Mouse (Mus musculus): Measurements from ENCODE around the gene Zfp523. TPM values are rescaled to one million over a fixed set of nuclear protein-coding genes. Genes with fewer than 3 reads are reported as not detected.
"Not testable (repeated sequence)": the region's sequence is repeated elsewhere in the genome, so short reads cannot be mapped to it uniquely, and the experiment has no call there.

Zfp523 gene
- total RNA-seq, 2 experiments from 2014 or later = 11.8 to 13.5 TPM

DNA sequence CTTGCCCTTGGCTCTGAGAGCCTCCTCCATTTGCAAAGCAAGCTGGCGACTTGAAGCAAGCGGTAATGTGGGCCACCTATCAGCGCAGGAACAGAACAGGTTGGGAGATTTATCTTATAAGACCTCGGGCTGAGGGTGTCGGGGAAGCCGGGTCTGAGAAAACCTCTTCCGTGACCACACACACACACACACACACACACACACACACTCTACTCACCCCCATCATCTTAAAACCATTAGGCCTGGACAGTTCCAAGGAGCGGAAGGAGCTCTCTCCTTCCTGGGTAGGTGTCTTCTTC lies 31.3 kb downstream of the Zfp523 start:
- ATAC-seq (replicated peaks; ENCODE audit: poor library complexity) = peak; percentile 14

DNA sequence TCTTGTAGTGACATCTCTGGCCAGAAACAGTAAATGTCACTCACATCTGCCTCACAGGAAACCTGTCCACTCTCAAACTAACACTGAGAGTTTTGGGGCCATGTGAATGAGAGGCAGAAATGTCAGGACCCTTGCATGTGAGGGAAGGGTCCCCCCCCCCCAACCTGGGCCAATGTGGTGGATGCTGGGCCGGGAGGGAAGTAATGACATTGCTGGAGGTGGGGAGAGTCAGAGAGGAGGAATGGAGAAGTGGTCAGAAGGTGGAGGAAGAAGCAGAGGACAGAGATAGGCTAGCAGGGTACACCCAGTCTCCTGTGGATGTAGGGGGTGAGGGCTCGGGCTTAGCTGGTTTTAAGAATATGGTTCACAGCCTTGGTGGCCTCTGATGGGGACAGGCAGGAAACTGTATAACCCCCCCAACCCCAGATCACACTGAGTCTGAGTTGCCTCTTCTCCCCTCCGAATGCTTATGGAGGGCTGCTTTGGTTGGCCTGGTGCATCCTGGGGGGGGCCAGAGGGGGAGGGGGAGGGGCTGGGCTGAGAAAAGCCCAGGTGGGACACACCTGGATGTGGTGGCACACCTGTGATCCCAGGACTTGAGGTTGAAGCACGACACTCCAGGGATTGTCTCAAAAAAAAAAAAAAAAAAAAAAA lies 32.7 kb downstream of the Zfp523 start:
- peak; percentile 52 for ATAC-seq (replicated peaks; ENCODE audit: poor library complexity)

DNA sequence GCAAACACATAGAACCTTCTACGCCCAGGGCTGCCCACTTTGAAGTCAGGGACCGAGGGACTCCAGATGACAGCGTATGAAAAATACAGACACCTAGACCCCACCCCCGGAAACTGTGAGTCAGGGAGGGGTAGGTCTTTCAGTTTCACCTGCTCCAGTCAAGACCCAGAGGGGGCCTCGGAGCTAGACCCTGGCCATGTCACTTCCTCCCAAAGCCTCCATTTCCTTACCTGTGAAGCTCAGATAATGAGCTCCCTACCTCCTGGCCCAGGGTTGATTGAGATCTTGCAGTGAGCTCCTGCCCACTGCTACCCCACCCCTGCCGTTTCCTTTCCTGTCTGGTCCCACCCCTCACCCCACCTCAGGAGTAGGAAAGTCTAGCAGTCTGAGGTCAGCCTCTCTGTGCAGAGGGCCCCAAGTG lies 35.0 kb downstream of the Zfp523 start:
- ATAC-seq (replicated peaks; ENCODE audit: poor library complexity) = no peak

DNA sequence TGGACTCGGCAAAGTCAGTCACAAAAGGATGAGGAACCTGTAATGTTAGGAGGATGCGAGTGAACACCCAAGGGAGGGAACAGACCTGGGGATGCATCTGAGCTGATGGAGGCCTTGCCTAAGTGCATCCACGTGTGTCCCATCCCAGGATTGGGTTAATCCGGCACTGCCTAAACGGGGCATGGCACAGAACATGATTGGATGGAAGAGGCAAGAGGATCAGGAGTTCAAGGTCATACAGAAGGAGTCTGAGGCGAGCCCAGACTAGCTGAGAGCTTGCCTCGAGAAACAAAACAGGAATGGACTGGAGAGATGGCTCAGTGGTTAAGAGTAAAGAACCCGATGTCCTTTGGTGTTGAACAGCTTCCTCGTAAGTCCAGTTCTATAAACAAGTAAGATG lies 35.5 kb downstream of the Zfp523 start:
- no peak for ATAC-seq (replicated peaks; ENCODE audit: poor library complexity)

DNA sequence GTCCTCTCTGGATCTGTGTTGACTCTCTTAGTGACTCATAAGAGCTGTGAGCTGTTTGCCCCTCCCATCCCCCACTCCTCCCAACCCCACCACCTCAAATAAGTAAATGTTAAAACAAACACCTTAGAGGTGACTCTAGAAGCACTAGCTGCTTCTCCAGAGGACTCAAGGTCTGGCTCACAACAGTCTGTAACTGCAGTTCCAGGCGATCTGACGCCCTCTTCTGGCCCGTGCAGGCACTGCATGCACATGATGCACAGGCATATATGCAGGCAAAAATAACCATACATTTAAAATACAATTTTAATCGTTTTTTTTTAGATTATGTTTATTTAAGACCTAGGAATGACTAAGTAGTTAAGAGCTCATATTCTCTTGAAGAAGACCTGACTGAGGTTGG lies 36.3 kb downstream of the Zfp523 start:
- no peak for ATAC-seq (replicated peaks; ENCODE audit: poor library complexity)

DNA sequence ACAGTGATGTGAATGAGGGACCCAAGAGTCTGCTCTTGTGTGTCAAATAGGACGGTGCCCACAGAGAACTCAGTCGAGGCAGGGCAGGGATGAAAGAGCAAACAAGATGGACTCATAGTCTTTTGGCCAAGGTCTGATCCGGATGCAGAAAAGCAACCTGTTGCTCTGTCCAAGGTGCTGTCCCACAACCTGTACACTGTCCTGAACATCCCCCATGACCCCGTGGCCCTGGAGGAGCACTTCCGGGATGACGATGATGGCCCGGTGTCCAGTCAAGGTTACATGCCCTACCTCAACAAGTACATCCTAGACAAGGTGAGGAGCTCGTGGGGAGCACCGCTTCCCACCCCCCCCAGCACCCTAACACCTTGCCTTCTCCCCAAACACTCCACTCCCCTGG lies 39.9 kb downstream of the Zfp523 start:
- ATAC-seq (replicated peaks; ENCODE audit: poor library complexity) = no peak

DNA sequence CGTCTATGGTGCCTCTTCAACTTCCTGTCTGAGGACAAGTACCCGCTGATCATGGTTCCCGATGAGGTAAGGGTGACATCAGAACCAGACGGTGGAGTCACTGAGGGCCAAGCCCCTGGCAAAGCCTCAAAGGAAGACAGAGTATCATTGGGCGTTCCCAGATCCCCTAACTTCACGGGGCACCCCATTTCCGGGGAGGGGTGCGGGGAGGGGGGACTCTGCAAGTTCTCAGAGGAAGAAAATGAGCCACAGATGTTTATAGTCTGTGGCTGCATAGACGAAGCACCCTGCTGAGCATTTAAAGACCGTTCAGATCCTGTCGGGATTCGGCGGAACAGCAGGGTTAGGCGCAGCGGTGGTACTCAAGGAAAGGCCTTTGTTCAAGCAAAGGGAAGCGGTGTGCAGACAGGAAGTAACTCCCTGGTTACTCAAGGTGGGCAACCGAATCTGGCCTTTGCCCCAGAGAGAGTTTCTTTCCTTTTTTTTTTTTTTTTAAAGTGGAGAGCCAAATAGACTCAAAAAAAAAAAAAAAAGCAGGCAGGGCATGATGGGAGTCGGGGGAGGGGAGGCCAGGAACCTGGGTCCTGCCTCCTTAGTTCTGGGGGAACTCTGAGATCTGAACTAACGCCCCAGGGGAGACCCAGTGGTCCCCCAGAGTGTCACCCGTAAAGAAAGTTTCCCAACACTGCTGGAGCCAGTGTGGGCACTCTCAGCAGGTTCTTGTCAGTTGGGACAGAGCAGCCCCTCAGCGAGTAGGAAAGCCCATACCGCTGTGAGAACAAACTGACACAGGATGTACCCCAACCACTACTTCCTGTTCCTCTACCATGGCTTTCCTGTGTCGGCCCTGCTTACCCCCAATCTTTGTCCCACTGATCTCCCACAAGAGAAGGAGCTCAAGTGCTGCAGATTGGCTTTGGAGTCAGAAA lies 41.1 kb downstream of the Zfp523 start:
- ATAC-seq (replicated peaks; ENCODE audit: poor library complexity) = peak; percentile 70

DNA sequence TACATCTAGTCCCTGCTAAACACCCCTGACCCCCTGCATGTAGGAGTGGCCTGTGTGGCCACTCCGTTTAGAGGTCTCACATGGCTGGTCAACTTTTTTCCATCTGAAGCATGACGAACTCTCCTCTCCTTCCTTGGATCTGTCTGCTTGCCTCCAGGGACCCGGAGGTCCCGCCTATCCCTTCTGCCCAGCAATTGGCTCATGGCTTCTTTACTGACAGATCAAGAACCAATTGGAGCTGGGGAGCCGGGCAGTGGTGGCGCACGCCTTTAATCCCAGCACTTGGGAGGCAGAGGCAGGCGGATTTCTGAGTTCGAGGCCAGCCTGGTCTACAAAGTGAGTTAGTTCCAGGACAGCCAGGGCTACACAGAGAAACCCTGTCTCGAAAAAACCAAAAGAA lies 45.5 kb downstream of the Zfp523 start:
- not testable (repeated sequence) for ATAC-seq (replicated peaks; ENCODE audit: poor library complexity)

DNA sequence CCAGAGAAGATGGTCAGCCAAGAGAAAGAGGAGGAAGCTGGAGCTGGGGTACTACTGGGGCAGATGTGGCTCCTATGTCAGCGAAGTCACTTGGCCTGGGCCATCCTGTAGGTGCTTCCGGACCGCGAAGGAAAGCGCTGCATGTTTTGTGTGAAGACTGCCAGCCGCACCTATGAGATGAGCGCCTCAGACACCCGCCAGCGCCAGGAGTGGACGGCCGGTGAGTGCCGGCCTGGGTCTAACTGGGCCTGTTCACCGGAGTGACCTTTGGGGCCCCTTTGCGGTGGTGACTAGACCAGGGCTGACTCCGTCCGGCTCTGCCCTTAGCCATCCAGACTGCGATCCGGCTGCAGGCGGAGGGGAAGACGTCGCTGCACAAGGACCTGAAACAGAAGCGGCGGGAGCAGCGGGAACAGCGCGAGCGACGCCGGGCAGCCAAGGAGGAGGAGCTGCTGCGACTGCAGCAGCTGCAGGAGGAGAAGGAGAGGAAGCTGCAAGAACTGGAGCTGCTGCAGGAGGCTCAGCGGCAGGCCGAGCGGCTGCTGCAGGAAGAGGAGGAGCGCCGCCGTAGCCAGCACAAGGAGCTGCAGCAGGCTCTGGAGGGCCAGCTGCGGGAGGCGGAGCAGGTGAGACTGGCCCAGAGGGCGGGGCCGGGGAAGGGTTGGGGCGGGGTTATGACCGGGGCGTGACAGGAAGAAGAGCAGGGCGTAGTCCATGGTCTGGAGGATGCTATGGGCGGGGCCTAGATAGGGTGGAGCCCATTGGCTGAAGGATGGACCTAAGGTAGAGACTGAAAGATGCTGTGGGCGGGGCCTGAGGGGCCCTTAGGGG lies 46.8 kb downstream of the Zfp523 start:
- ATAC-seq (replicated peaks; ENCODE audit: poor library complexity) = peak; percentile 81

DNA sequence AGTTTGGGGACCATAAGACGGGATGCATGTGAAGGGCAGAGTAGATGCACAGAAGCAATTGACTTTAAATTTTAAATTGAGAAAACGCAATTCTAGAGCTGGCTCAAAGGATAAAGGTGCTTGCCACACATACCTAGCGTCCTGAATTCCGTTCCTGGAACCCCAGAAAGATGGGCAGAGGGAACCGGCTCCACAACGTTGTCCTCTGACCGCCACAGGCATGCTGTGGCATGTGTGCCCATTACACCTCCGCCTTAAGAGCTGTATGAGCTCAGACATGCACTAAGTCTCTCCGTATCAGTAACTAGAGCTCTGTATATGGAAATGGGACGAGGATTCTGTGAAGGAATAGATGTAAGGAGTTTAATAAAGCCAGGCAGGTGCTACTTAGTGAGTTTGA lies 47.7 kb downstream of the Zfp523 start:
- no peak for ATAC-seq (replicated peaks; ENCODE audit: poor library complexity)

DNA sequence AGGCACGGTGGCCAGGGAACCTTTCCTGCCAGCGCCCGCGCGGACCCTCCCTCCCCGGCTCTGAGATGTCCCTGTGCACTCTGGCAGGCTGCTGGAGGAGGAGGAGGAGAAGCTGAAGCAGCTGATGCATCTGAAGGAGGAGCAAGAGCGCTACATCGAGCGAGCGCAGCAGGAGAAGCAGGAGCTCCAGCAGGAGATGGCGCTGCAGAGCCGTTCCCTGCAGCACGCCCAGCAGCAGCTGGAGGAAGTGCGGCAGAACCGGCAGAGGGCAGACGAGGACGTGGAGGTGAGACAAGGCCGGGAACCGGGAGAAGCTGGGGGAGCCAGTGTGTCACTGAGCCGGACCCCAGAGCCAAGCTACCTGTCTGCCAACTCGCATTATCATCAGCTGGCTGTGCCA lies 49.1 kb downstream of the Zfp523 start:
- peak; percentile 83 for ATAC-seq (replicated peaks; ENCODE audit: poor library complexity)

DNA sequence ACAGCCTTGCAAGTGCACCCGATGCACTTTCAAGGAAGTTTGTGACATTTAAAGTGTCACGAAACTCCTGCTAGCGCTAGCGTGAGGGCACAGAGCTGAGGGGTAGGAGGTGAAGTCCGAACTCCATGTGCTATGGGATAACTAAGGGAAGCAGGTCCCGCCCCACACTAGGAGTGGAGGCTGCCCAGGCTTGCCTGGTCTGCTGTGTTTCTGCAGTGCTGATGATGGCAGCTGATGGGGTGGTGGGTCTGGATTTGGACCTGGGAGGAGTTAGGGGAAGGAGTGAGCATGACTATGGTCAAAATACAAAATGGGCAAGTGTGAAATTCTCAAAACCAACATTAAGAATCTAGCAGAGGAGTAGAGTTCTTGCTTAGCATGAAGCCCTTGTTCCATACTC lies 53.6 kb downstream of the Zfp523 start:
- ATAC-seq (replicated peaks; ENCODE audit: poor library complexity) = no peak

DNA sequence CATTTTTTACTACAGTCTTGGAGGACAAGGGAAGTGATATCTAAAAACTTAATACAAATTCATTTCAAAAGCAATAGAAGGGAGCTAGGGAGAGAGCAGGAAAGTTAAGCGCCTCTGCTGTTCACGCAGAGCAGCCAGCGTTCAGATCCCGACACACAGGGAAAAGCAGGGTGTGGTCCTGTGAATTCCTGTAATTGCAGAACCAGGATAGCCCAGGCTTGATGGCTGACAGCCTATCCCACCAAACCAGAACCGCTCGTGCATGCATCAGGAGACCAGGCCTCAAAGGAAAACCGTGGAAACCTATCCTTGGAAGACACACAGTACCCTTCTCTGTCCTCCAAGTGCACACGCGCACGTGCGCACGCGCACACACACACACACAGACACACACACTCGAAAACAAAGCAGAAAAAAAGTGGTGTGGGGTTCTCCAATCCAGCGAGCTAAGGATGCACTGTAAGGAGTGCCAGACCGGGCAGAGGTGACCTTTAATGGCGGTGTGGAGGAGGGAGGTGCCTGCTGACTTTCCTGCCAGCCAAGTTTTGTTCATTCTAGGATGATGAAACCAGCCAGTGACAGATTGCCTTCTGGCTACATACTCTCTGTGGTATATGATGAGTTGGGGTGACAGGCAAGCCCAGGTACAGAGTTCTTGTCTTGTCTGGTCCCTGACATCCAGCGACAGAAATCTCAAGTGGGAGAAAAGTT lies 54.3 kb downstream of the Zfp523 start:
- ATAC-seq (replicated peaks; ENCODE audit: poor library complexity) = no peak

DNA sequence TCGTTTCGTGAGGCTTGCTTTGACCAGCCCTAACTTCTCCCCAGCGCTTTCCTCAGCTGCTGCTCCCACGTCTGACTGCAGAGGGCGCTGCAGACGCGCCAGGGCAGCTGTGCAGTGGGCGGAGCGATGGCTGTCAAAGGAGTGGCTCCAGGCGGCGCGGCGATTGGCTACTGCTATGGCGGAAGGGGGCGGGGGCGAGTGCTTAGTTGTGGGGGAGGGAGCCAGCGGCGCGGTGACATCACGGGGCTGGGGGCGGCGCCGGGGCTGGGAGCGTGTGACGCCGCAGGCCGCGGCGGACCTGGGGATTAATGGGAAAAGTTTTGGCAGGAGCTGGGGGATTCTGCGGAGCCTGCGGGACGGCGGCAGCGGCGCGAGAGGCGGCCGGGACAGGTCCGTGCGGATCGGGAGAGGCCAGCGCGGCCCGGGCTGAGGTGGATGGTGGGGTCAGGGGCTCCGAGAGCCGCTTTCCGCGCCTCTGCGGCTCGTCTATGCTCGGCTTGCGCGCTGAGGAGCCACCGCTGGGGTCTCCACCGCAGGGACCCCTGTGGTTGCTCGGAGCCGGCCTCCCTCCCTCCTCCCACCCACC lies 55.6 kb downstream of the Zfp523 start, which contains the start of gene Ppard:
TSS of gene Ppard (plus strand) at position 226 of the 586 bp plus-strand sequence.
- ATAC-seq (replicated peaks; ENCODE audit: poor library complexity) = peak; percentile 99

DNA sequence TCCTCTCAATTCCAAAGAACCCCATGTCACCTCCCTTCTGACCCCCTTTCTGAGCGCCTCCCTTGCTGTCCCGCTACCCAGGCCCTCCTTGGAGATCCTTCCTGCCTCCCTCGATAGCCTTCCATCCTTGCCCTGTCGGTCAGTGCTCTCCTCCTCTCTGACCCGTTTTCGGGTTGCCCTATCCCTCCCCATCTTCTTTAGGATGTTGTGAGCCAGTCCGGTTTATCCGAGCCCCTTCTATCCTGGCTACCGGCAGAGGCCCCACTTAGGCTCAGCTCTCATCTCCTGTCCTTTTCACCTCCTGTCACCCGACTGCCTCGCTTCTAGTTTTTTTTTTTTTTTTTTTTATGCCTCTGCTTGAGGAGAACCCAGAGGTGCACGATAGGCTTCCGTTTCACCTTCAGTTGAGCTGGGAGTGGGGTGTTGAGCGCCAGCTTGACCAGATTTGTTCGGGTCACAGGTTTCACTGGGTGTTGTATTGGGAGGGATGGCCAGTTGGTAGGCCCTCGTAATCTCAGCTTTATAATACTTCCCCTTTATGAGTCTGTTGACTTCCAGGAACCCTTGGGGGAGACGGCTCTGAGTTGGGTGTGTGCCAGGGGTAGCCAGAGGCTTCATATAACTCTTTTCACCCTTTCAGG lies 56.3 kb downstream of the Zfp523 start:
- peak; percentile 32; the same call in 1 of the 2 replicates for ATAC-seq (replicated peaks; ENCODE audit: poor library complexity)

DNA sequence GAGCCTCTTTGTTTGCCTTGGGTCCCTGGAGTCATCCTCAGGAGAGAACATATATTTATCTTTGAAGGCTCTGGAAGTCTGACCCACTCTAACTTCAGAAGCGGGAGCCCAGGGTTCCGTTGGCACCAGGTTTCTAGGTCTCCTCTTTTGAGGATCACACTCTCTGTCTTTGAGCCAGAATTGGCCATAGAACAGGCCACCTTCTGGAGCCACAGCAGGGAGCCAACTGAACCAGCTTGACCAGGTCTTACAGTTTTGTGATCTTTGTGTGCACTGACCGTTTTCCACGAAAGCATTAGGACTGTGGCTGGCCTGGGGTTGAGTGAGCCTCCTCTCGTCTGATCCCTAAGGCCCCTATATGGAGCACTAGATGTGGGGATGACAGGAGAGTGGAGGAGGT lies 57.7 kb downstream of the Zfp523 start:
- ATAC-seq (replicated peaks; ENCODE audit: poor library complexity) = no peak

DNA sequence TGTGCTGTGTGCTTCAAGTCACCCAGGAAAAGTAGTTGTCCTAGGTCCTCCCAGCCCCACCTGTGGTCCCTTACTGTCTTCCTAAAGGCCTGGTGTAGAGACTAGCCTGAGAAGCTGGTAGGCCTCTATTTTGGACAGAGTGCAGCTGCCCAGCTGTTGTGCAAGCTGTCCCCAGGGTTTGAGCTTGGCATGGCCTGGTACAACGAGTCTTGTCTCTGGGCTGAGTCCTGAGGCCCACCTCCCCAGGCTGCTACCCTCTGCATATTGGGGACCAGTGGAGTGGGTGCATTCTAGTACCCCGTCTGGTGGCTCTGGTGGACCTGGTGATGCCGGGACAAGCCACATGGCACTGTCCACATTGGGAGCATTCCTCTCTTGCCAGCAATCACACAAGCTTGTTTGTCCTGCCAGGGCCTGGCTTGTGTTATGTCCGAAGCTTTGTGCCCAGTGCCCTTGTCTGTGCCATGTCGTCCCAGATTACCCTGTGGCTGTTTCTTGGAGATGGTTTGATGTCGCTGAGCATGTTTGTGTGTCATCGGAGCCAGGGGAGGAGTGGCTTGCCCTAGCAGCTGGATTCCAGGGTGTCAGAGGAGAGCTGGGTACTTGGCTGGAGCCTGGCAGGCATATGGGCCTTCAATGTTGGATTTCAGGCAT lies 59.2 kb downstream of the Zfp523 start:
- ATAC-seq (replicated peaks; ENCODE audit: poor library complexity) = no peak

DNA sequence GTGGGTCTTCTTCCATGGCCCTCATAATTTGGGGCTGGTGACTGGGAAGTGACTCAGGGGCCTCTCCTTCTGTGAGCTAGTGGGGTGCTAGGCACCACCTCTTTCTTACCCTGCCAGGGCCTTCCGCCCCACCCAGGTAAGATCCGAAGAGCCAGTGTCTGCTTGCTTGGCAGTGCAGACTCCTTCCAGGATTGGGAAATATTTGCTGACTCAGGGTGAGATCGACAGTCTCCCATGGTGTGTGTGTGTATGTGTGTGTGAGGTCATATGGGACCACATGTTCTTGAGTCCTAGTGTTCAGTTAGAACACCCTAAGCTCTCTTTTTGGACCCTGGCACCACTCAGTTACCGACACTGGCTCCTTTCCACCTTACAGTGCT lies 59.7 kb downstream of the Zfp523 start:
- ATAC-seq (replicated peaks; ENCODE audit: poor library complexity) = no peak

DNA sequence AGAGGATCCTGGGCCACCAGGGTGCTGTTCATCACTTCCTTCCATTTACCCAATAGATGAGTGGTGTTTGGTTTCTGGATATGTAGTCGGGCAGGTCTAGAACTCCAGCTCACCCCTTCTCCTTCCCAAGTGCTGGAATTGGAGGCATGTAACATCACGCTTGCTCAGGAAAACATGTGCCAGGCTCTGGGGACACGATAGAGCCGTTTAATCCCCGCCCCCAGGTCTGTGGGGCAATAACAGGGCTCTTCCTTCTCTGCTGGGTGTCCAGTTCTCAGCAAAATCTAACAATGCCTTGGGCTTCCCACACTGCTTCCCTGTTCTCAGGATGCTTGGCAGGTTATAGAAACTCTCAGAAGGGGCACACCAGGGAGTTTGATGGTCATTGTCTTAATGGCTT lies 60.4 kb downstream of the Zfp523 start:
- no peak for ATAC-seq (replicated peaks; ENCODE audit: poor library complexity)

DNA sequence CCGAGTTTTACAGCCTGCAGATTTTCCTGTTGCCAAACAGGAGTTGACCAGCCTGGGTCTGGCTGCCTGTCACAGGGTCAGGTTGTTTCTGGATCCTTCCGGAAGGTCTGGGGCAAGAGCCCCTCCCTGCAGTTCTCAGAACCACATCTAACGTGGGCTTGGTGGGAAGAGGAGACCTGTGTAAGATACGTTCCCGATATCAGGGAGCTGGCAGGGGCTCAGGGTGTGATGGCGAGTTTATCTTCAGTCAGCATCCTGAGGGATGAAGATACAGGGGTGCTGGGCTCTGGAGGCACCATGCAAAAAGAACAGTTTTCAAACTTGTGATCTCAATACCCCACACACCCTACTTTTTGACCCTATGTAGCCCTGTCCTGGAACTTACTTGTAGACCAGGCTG lies 60.9 kb downstream of the Zfp523 start:
- ATAC-seq (replicated peaks; ENCODE audit: poor library complexity) = no peak

Measured in megakaryocyte progenitor cell, adult 5-6 weeks (primary cell).